Mouse (Mus musculus): ENCODE data around the gene Bri3. TPM values are rescaled to one million over a fixed set of nuclear protein-coding genes. Genes with fewer than 3 reads are reported as not detected.

Gene Bri3
- polyA plus RNA-seq, 1 experiment = 1.5 TPM

GRCm38 (mm10) chr5:144400821-144401220 lies 156.6 kb downstream of the Bri3 start:
- TF ChIP-seq GATA1 (IDR thresholded peaks at IDR 0.05; ENCODE audit: low read length) (no peak), TAL1 (IDR thresholded peaks at IDR 0.05; ENCODE audit: low read length) (no peak)
- Histone ChIP-seq H3K27me3 (ENCODE audit: control insufficient read depth) (no peaks in the 10 kb centered on the region), H3K36me3 (ENCODE audit: control insufficient read depth) (no peaks in the 10 kb centered on the region), H3K4me1 (ENCODE audit: control insufficient read depth) (no peaks in the 10 kb centered on the region), H3K9me3 (ENCODE audit: control insufficient read depth, low read length) (peaks cover 2% of the 10 kb centered on the region; the same call in 1 of the 2 replicates), H3K4me3 (replicated peaks) (no peak overlapping the region)

GRCm38 (mm10) chr5:144406256-144406655 lies 162.0 kb downstream of the Bri3 start:
- H3K4me3 ChIP-seq (replicated peaks) = no peak overlapping the region
- no peaks in the 10 kb centered on the region for H3K27me3 ChIP-seq (ENCODE audit: control insufficient read depth)
- no peak for TF ChIP-seq GATA1 (IDR thresholded peaks at IDR 0.05; ENCODE audit: low read length)
- no peak for TF ChIP-seq TAL1 (IDR thresholded peaks at IDR 0.05; ENCODE audit: low read length)
- no peaks in the 10 kb centered on the region for H3K4me1 ChIP-seq (ENCODE audit: control insufficient read depth)
- H3K9me3 ChIP-seq (ENCODE audit: control insufficient read depth, low read length) = peaks cover 4% of the 10 kb centered on the region; the same call in 1 of the 2 replicates
- H3K36me3 ChIP-seq (ENCODE audit: control insufficient read depth) = no peaks in the 10 kb centered on the region

GRCm38 (mm10) chr5:144410666-144411065 lies 166.4 kb downstream of the Bri3 start:
- Histone ChIP-seq H3K9me3 (ENCODE audit: control insufficient read depth, low read length) (peaks cover 2% of the 10 kb centered on the region; the same call in 1 of the 2 replicates), H3K36me3 (ENCODE audit: control insufficient read depth) (no peaks in the 10 kb centered on the region), H3K27me3 (ENCODE audit: control insufficient read depth) (no peaks in the 10 kb centered on the region), H3K4me1 (ENCODE audit: control insufficient read depth) (no peaks in the 10 kb centered on the region), H3K4me3 (replicated peaks) (no peak overlapping the region)
- no peak for TF ChIP-seq TAL1 (IDR thresholded peaks at IDR 0.05; ENCODE audit: low read length)
- no peak for TF ChIP-seq GATA1 (IDR thresholded peaks at IDR 0.05; ENCODE audit: low read length)

- no peaks in the 10 kb centered on the region for H3K4me1 ChIP-seq (ENCODE audit: control insufficient read depth)
- no peak for TF ChIP-seq TAL1 (IDR thresholded peaks at IDR 0.05; ENCODE audit: low read length)
- no peak for TF ChIP-seq GATA1 (IDR thresholded peaks at IDR 0.05; ENCODE audit: low read length)
- no peaks in the 10 kb centered on the region for H3K27me3 ChIP-seq (ENCODE audit: control insufficient read depth)
- H3K4me3 ChIP-seq (replicated peaks) = no peak overlapping the region
- H3K36me3 ChIP-seq (ENCODE audit: control insufficient read depth) = no peaks in the 10 kb centered on the region
- peaks cover 2% of the 10 kb centered on the region; the same call in 1 of the 2 replicates for H3K9me3 ChIP-seq (ENCODE audit: control insufficient read depth, low read length)
Observed at GRCm38 (mm10) chr5:144411702-144412101, 167.5 kb downstream of the Bri3 start.

- H3K36me3 ChIP-seq (ENCODE audit: control insufficient read depth) = no peaks in the 10 kb centered on the region
- no peak for TF ChIP-seq GATA1 (IDR thresholded peaks at IDR 0.05; ENCODE audit: low read length)
- TF ChIP-seq TAL1 (IDR thresholded peaks at IDR 0.05; ENCODE audit: low read length) = no peak
- no peaks in the 10 kb centered on the region for H3K4me1 ChIP-seq (ENCODE audit: control insufficient read depth)
- H3K4me3 ChIP-seq (replicated peaks) = no peak overlapping the region
- H3K27me3 ChIP-seq (ENCODE audit: control insufficient read depth) = no peaks in the 10 kb centered on the region
- H3K9me3 ChIP-seq (ENCODE audit: control insufficient read depth, low read length) = peaks cover 2% of the 10 kb centered on the region; the same call in 1 of the 2 replicates
Observed at GRCm38 (mm10) chr5:144412781-144413180, 168.5 kb downstream of the Bri3 start.

- TF ChIP-seq GATA1 (IDR thresholded peaks at IDR 0.05; ENCODE audit: low read length) (no peak), TAL1 (IDR thresholded peaks at IDR 0.05; ENCODE audit: low read length) (no peak)
- no peak overlapping the region for H3K4me3 ChIP-seq (replicated peaks)
- peaks cover 21% of the 10 kb centered on the region for H3K9me3 ChIP-seq (ENCODE audit: control insufficient read depth, low read length)
- H3K4me1 ChIP-seq (ENCODE audit: control insufficient read depth) = no peaks in the 10 kb centered on the region
- H3K36me3 ChIP-seq (ENCODE audit: control insufficient read depth) = no peaks in the 10 kb centered on the region
- H3K27me3 ChIP-seq (ENCODE audit: control insufficient read depth) = no peaks in the 10 kb centered on the region
Observed at GRCm38 (mm10) chr5:144418456-144418855, 174.2 kb downstream of the Bri3 start.

GRCm38 (mm10) chr5:144420001-144420400 lies 175.8 kb downstream of the Bri3 start:
- H3K4me1 ChIP-seq (ENCODE audit: control insufficient read depth) = no peaks in the 10 kb centered on the region
- H3K27me3 ChIP-seq (ENCODE audit: control insufficient read depth) = no peaks in the 10 kb centered on the region
- H3K9me3 ChIP-seq (ENCODE audit: control insufficient read depth, low read length) = peaks cover 26% of the 10 kb centered on the region
- H3K36me3 ChIP-seq (ENCODE audit: control insufficient read depth) = no peaks in the 10 kb centered on the region
- no peak overlapping the region for H3K4me3 ChIP-seq (replicated peaks)
- TF ChIP-seq GATA1 (IDR thresholded peaks at IDR 0.05; ENCODE audit: low read length) (no peak), TAL1 (IDR thresholded peaks at IDR 0.05; ENCODE audit: low read length) (no peak)

- no peaks in the 10 kb centered on the region for H3K36me3 ChIP-seq (ENCODE audit: control insufficient read depth)
- H3K27me3 ChIP-seq (ENCODE audit: control insufficient read depth) = no peaks in the 10 kb centered on the region
- H3K4me1 ChIP-seq (ENCODE audit: control insufficient read depth) = no peaks in the 10 kb centered on the region
- H3K9me3 ChIP-seq (ENCODE audit: control insufficient read depth, low read length) = peaks cover 14% of the 10 kb centered on the region
- no peak overlapping the region for H3K4me3 ChIP-seq (replicated peaks)
- TF ChIP-seq GATA1 (IDR thresholded peaks at IDR 0.05; ENCODE audit: low read length) (no peak), TAL1 (IDR thresholded peaks at IDR 0.05; ENCODE audit: low read length) (no peak)
Observed at GRCm38 (mm10) chr5:144426697-144427096, 182.5 kb downstream of the Bri3 start.

- no peaks in the 10 kb centered on the region for H3K4me1 ChIP-seq (ENCODE audit: control insufficient read depth)
- H3K4me3 ChIP-seq (replicated peaks) = no peak overlapping the region
Observed at GRCm38 (mm10) chr5:144427861-144428260, 183.6 kb downstream of the Bri3 start.

GRCm38 (mm10) chr5:144431481-144431880 lies 187.2 kb downstream of the Bri3 start:
- Histone ChIP-seq H3K36me3 (ENCODE audit: control insufficient read depth) (no peaks in the 10 kb centered on the region), H3K27me3 (ENCODE audit: control insufficient read depth) (no peaks in the 10 kb centered on the region), H3K4me3 (replicated peaks) (no peak overlapping the region), H3K4me1 (ENCODE audit: control insufficient read depth) (no peaks in the 10 kb centered on the region), H3K9me3 (ENCODE audit: control insufficient read depth, low read length) (peaks cover 14% of the 10 kb centered on the region)
- TF ChIP-seq TAL1 (IDR thresholded peaks at IDR 0.05; ENCODE audit: low read length) = no peak
- TF ChIP-seq GATA1 (IDR thresholded peaks at IDR 0.05; ENCODE audit: low read length) = no peak

More at GRCm38 (mm10) chr5:144427861-144428260, 183.6 kb downstream of the Bri3 start:
- Histone ChIP-seq H3K9me3 (ENCODE audit: control insufficient read depth, low read length) (peaks cover 12% of the 10 kb centered on the region), H3K36me3 (ENCODE audit: control insufficient read depth) (no peaks in the 10 kb centered on the region), H3K27me3 (ENCODE audit: control insufficient read depth) (no peaks in the 10 kb centered on the region)
- TF ChIP-seq GATA1 (IDR thresholded peaks at IDR 0.05; ENCODE audit: low read length) (no peak), TAL1 (IDR thresholded peaks at IDR 0.05; ENCODE audit: low read length) (no peak)

All from erythroblast, embryonic 14.5 days (primary cell).